Mouse (Mus musculus): Measurements from ENCODE around the gene Clec2d. TPM values are rescaled to one million over a fixed set of nuclear protein-coding genes. Genes with fewer than 3 reads are reported as not detected.

Clec2d gene
- polyA plus RNA-seq (2015; fragmentation: Nextera tagmentation; extraction: Ambion mirVana), result 2.3 and 3.0 TPM in 2 replicates

- Histone ChIP-seq H3K4me3 (ENCODE audit: low read depth, low read length) (peak within 1 kb of the TSS; percentile 67), H3K27me3 (ENCODE audit: insufficient read depth, low read length) (no peaks in the 10 kb centered on the region), H3K4me1 (ENCODE audit: insufficient read depth) (peaks cover 14% of the 10 kb centered on the region), H3K9ac (replicated peaks) (peak within 1 kb of the TSS; percentile 89), H3K27ac (ENCODE audit: low read depth) (peak within 1 kb of the TSS; percentile 99), H3K9me3 (ENCODE audit: low read length) (no peaks in the 10 kb centered on the region), H3K4me2 (ENCODE audit: low read depth, low read length) (peak within 1 kb of the TSS; percentile 72), H3K36me3 (replicated peaks; ENCODE audit: insufficient read depth, low read length) (peaks cover 20% of the 10 kb centered on the region)
- 1% methylated on average over 15 of the region's 15 CpGs for WGBS (ENCODE audit: insufficient replicate concordance)
- DNase-seq (peak; percentile 90), ATAC-seq (peak; percentile 88)
- TF ChIP-seq CTCF (IDR thresholded peaks at IDR 0.05; ENCODE audit: low read depth) (peak; percentile 77), EP300 (IDR thresholded peaks at IDR 0.05; ENCODE audit: low read depth) (peak; percentile 86)
Observed at GRCm38 (mm10) chr6:129180403-129181169, at the start of gene Clec2d. Clec2d (plus strand) TSS chr6:129180615.

GRCm38 (mm10) chr6:129132604-129133341 lies 47.6 kb upstream of the Clec2d start:
- Histone ChIP-seq H3K4me3 (ENCODE audit: low read depth, low read length) (no peak overlapping the region), H3K9me3 (ENCODE audit: low read length) (no peaks in the 10 kb centered on the region), H3K4me2 (ENCODE audit: low read depth, low read length) (no peak overlapping the region), H3K9ac (replicated peaks) (no peak overlapping the region), H3K4me1 (ENCODE audit: insufficient read depth) (no peaks in the 10 kb centered on the region), H3K27ac (ENCODE audit: low read depth) (peak overlapping the region; percentile 30; the same call in 1 of the 2 replicates), H3K27me3 (ENCODE audit: insufficient read depth, low read length) (no peaks in the 10 kb centered on the region), H3K36me3 (replicated peaks; ENCODE audit: insufficient read depth, low read length) (no peaks in the 10 kb centered on the region)
- WGBS (ENCODE audit: insufficient replicate concordance), result 61% methylated on average over 4 of the region's 4 CpGs
- DNase-seq (peak; percentile 14), ATAC-seq (no peak)
- TF ChIP-seq CTCF (IDR thresholded peaks at IDR 0.05; ENCODE audit: low read depth), result no peak
- TF ChIP-seq EP300 (IDR thresholded peaks at IDR 0.05; ENCODE audit: low read depth), result no peak

DNA sequence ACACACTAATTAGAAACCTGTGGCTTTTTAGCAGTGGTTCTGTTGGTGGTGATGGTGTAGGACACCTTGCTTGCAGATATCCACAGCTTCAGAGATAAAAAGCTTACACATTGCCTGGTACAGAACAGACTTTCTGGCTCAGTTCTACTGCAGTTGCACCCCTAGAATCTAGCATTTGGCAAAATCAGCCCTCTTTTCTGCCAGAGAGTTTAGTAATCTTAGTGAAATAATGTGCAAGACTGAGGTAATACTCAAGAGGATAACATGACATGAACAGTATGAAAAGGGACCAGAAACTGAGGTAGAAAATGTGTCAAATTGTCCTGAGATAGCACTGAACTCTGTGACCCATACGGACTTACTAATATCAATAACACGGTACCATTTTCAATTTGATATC lies 33.6 kb upstream of the Clec2d start:
- Histone ChIP-seq H3K9me3 (ENCODE audit: low read length) (no peaks in the 10 kb centered on the region), H3K27me3 (ENCODE audit: insufficient read depth, low read length) (no peaks in the 10 kb centered on the region), H3K36me3 (replicated peaks; ENCODE audit: insufficient read depth, low read length) (no peaks in the 10 kb centered on the region), H3K4me2 (ENCODE audit: low read depth, low read length) (no peak overlapping the region), H3K4me1 (ENCODE audit: insufficient read depth) (no peaks in the 10 kb centered on the region), H3K27ac (ENCODE audit: low read depth) (no peak overlapping the region), H3K4me3 (ENCODE audit: low read depth, low read length) (no peak overlapping the region), H3K9ac (replicated peaks) (no peak overlapping the region)
- TF ChIP-seq CTCF (IDR thresholded peaks at IDR 0.05; ENCODE audit: low read depth) (no peak), EP300 (IDR thresholded peaks at IDR 0.05; ENCODE audit: low read depth) (no peak)
- DNase-seq (no peak), ATAC-seq (no peak)
- WGBS (ENCODE audit: insufficient replicate concordance), result 84% methylated on average over 2 of the region's 2 CpGs

GRCm38 (mm10) chr6:129160103-129160502 lies 20.3 kb upstream of the Clec2d start:
- Histone ChIP-seq H3K9ac (replicated peaks) (no peak overlapping the region), H3K27me3 (ENCODE audit: insufficient read depth, low read length) (no peaks in the 10 kb centered on the region), H3K4me1 (ENCODE audit: insufficient read depth) (peaks cover 2% of the 10 kb centered on the region; the same call in 1 of the 2 replicates), H3K4me3 (ENCODE audit: low read depth, low read length) (no peak overlapping the region), H3K9me3 (ENCODE audit: low read length) (no peaks in the 10 kb centered on the region), H3K4me2 (ENCODE audit: low read depth, low read length) (no peak overlapping the region), H3K27ac (ENCODE audit: low read depth) (peak overlapping the region; percentile 85), H3K36me3 (replicated peaks; ENCODE audit: insufficient read depth, low read length) (no peaks in the 10 kb centered on the region)
- no peak for TF ChIP-seq CTCF (IDR thresholded peaks at IDR 0.05; ENCODE audit: low read depth)
- peak; percentile 90 for TF ChIP-seq EP300 (IDR thresholded peaks at IDR 0.05; ENCODE audit: low read depth)
- peak; percentile 98 for ATAC-seq
- peak; percentile 29 for DNase-seq
- WGBS (ENCODE audit: insufficient replicate concordance), result 75% methylated on average over 3 of the region's 3 CpGs

- H3K4me2 ChIP-seq (ENCODE audit: low read depth, low read length), result no peak overlapping the region
- DNase-seq, result no peak
- H3K36me3 ChIP-seq (replicated peaks; ENCODE audit: insufficient read depth, low read length), result no peaks in the 10 kb centered on the region
- 59% methylated on average over 3 of the region's 3 CpGs for WGBS (ENCODE audit: insufficient replicate concordance)
- H3K4me3 ChIP-seq (ENCODE audit: low read depth, low read length), result no peak overlapping the region
- TF ChIP-seq CTCF (IDR thresholded peaks at IDR 0.05; ENCODE audit: low read depth) (no peak), EP300 (IDR thresholded peaks at IDR 0.05; ENCODE audit: low read depth) (no peak)
- no peaks in the 10 kb centered on the region for H3K9me3 ChIP-seq (ENCODE audit: low read length)
- H3K9ac ChIP-seq (replicated peaks), result no peak overlapping the region
- no peaks in the 10 kb centered on the region for H3K27me3 ChIP-seq (ENCODE audit: insufficient read depth, low read length)
- peak overlapping the region; percentile 85 for H3K27ac ChIP-seq (ENCODE audit: low read depth)
- no peak for ATAC-seq
- H3K4me1 ChIP-seq (ENCODE audit: insufficient read depth), result peaks cover 2% of the 10 kb centered on the region; the same call in 1 of the 2 replicates
Observed at GRCm38 (mm10) chr6:129161136-129161535, 19.3 kb upstream of the Clec2d start.

- Histone ChIP-seq H3K4me2 (ENCODE audit: low read depth, low read length) (no peak overlapping the region), H3K27me3 (ENCODE audit: insufficient read depth, low read length) (no peaks in the 10 kb centered on the region), H3K4me3 (ENCODE audit: low read depth, low read length) (no peak overlapping the region), H3K4me1 (ENCODE audit: insufficient read depth) (peaks cover 2% of the 10 kb centered on the region; the same call in 1 of the 2 replicates), H3K27ac (ENCODE audit: low read depth) (no peak overlapping the region), H3K9me3 (ENCODE audit: low read length) (no peaks in the 10 kb centered on the region), H3K36me3 (replicated peaks; ENCODE audit: insufficient read depth, low read length) (no peaks in the 10 kb centered on the region), H3K9ac (replicated peaks) (no peak overlapping the region)
- TF ChIP-seq CTCF (IDR thresholded peaks at IDR 0.05; ENCODE audit: low read depth) (no peak), EP300 (IDR thresholded peaks at IDR 0.05; ENCODE audit: low read depth) (no peak)
- ATAC-seq, result no peak
- DNase-seq, result no peak
Observed at GRCm38 (mm10) chr6:129161951-129162350, 18.5 kb upstream of the Clec2d start.

All from liver, postnatal 0 days (tissue).